Mouse (Mus musculus): ENCODE measurements around the gene Gbp10. TPM values are rescaled to one million over a fixed set of nuclear protein-coding genes. Genes with fewer than 3 reads are reported as not detected.
A peak's percentile ranks its signal among the peaks of the same experiment; 100 is the strongest.
"Not testable (repeated sequence)": the region's sequence is repeated elsewhere in the genome, so short reads cannot be mapped to it uniquely, and the experiment has no call there.

The Gbp10 gene
- 0.50 and 1.2 TPM in 2 replicates for polyA plus RNA-seq (2012; rRNA removed)

GRCm38 (mm10) chr5:105239483-105240047 lies at the start of gene Gbp10:
Gene Gbp10 (minus strand): TSS chr5:105239533.
- H3K4me3 ChIP-seq (replicated peaks; ENCODE audit: extremely low read depth, low read depth, low read length); H3K4me1 ChIP-seq (ENCODE audit: control insufficient read depth, insufficient read depth, low read length): not testable (repeated sequence)
- DNase-seq, result peak; percentile 3

GRCm38 (mm10) chr5:105260673-105261072 lies 21.3 kb upstream of the Gbp10 start:
- WGBS, result 80% methylated on average over 1 of the region's 3 CpGs
- not testable (repeated sequence) for H3K4me3 ChIP-seq (replicated peaks; ENCODE audit: extremely low read depth, low read depth, low read length); DNase-seq; H3K4me1 ChIP-seq (ENCODE audit: control insufficient read depth, insufficient read depth, low read length)

DNA sequence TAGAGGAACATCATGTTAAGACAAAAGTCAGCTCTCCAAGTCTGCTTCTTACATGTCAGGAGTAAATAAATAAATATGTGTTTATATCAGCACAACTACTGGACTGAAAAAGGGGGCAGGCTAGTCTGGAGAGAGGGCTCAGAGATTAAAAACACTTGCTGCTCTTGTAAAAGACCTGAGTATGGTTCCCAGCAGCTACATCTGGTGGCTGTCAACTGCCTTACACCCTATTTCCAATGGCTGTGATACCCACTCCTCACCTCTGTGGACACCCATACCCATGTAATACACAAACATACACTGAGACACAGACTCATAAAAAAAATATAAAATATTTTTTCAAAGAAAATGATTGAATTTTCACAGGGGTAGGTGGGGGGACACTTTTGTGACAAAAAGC lies 13.2 kb upstream of the Gbp10 start:
- DNase-seq, result no peak
- H3K4me1 ChIP-seq (ENCODE audit: control insufficient read depth, insufficient read depth, low read length), result no peaks in the 10 kb centered on the region
- H3K4me3 ChIP-seq (replicated peaks; ENCODE audit: extremely low read depth, low read depth, low read length), result no peak overlapping the region
- TF ChIP-seq CTCF (IDR thresholded peaks at IDR 0.05; ENCODE audit: insufficient read depth, low read length) (no peak), POLR2A (IDR thresholded peaks at IDR 0.05; ENCODE audit: borderline replicate concordance, extremely low read depth, low read depth, low read length) (no peak)

- H3K4me3 ChIP-seq (replicated peaks; ENCODE audit: extremely low read depth, low read depth, low read length); H3K4me1 ChIP-seq (ENCODE audit: control insufficient read depth, insufficient read depth, low read length); DNase-seq: not testable (repeated sequence)
- WGBS, result 67% methylated on average over 3 of the region's 3 CpGs
Observed at GRCm38 (mm10) chr5:105244741-105245140, 5.4 kb upstream of the Gbp10 start.

DNA sequence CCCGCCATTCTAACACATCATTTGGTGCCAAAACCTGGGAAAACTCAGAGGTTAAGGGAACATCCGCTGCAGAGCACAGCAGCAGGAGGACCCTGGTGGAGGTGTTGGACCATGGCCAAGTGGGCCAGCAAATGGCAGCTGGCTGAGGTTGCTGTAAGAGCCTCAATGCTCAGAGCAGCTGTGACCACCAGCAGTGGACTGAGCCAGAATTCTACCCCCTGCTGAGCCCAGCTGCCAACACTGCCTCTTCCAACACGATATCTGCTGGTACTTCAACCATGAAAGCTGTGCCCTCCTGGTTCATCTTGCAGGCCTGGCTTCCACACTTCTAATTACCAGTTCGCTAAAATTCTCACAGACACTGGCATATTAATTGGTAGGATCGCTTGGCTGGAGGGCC lies 1.6 kb upstream of the Gbp10 start:
- 77% methylated on average over 5 of the region's 5 CpGs for WGBS
- not testable (repeated sequence) for H3K4me1 ChIP-seq (ENCODE audit: control insufficient read depth, insufficient read depth, low read length); H3K4me3 ChIP-seq (replicated peaks; ENCODE audit: extremely low read depth, low read depth, low read length); DNase-seq

DNA sequence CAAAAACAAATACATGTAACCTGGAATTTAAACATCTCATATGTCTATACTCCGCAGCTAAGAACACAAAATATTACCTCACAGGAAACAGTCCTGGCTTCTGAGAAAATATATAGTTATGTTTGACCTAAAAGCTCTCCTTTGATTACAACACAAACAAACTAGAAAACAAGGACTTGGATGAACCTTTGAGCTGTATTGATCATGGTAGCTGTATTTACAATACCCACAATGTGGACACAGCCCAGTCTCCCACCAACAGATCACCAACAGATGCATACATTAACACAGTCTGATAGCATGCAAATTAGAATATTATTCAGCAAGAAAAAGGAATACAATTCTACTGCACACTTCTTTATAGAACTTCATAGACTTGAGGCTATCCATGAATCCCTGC lies 931 bp downstream of the Gbp10 start:
- WGBS, result 76% methylated on average over 1 of the region's 1 CpGs
- not testable (repeated sequence) for DNase-seq

DNA sequence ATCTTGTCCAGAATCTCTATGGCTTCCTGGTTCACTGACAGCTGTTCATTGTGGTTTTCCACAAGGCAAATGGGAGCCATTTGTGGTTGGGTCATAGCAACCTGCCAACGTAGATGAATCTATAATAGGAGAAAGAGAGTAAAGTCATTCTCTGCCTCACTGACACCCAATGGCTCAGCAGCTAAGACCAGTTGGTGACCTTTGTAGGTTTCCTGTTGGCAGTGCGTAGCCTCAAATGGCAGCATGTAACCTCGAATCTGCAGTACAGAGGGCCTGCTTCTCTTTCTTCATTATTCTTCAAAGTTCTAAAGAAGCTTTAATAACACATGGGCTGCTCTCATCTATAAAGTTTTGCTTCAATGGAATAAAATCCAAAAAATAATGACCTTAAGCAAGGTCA lies 3.3 kb downstream of the Gbp10 start:
- WGBS, result 71% methylated on average over 3 of the region's 3 CpGs
- not testable (repeated sequence) for DNase-seq; H3K4me1 ChIP-seq (ENCODE audit: control insufficient read depth, insufficient read depth, low read length); H3K4me3 ChIP-seq (replicated peaks; ENCODE audit: extremely low read depth, low read depth, low read length)

More for the DNA sequence above, 931 bp downstream of the Gbp10 start:
- H3K4me1 ChIP-seq (ENCODE audit: control insufficient read depth, insufficient read depth, low read length); H3K4me3 ChIP-seq (replicated peaks; ENCODE audit: extremely low read depth, low read depth, low read length): not testable (repeated sequence)

DNA sequence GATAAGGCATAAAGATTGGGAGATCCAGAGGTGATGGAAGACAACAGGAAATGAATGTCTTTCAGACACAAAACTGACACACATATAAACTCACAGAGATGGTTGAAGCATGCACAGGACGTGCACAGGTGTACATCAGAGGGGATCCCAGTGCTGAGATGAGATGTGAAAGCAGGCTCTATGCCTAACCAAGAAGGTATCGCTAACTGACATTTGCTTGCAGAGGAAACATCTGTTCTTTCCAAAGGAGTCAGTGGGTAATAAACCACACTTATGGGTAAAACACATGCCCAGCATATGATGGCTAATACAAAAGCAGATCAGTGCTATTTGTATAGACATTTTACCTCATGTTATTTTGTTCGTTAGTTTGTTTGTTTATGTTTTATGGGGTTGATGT lies 30.4 kb downstream of the Gbp10 start:
- DNase-seq; H3K4me1 ChIP-seq (ENCODE audit: control insufficient read depth, insufficient read depth, low read length); H3K4me3 ChIP-seq (replicated peaks; ENCODE audit: extremely low read depth, low read depth, low read length): not testable (repeated sequence)
- 100% methylated on average over 1 of the region's 3 CpGs for WGBS

DNA sequence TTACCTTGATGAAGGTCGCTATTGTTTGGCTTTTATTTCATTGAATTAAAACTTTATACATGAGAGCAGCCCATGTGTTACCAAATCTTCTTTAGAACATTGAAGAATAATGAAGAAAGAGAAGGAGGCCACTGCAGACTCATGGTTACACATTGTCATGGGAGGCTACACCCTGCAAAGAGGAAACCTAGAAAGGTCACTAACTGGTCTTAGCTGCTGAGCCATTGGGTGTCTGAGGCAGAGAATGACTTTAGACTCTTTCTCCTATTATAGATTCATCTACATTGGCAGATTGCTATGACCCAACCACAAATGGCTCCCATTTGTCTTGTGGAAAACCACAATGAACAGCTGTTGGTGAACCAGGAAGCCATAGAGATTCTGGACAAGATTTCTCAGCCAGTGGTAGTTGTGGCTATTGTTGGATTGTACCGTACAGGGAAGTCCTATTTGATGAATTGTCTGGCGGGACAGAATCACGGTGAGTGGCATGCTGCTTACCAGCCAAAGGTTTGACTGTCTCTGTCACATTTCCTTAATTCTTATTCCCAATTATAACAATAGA lies 38.5 kb downstream of the Gbp10 start:
- DNase-seq; H3K4me3 ChIP-seq (replicated peaks; ENCODE audit: extremely low read depth, low read depth, low read length); H3K4me1 ChIP-seq (ENCODE audit: control insufficient read depth, insufficient read depth, low read length): not testable (repeated sequence)
- 63% methylated on average over 4 of the region's 4 CpGs for WGBS

- 94% methylated on average over 1 of the region's 1 CpGs for WGBS
- DNase-seq; H3K4me3 ChIP-seq (replicated peaks; ENCODE audit: extremely low read depth, low read depth, low read length); H3K4me1 ChIP-seq (ENCODE audit: control insufficient read depth, insufficient read depth, low read length): not testable (repeated sequence)
Observed at GRCm38 (mm10) chr5:105199149-105199548, 40.2 kb downstream of the Gbp10 start.

DNA sequence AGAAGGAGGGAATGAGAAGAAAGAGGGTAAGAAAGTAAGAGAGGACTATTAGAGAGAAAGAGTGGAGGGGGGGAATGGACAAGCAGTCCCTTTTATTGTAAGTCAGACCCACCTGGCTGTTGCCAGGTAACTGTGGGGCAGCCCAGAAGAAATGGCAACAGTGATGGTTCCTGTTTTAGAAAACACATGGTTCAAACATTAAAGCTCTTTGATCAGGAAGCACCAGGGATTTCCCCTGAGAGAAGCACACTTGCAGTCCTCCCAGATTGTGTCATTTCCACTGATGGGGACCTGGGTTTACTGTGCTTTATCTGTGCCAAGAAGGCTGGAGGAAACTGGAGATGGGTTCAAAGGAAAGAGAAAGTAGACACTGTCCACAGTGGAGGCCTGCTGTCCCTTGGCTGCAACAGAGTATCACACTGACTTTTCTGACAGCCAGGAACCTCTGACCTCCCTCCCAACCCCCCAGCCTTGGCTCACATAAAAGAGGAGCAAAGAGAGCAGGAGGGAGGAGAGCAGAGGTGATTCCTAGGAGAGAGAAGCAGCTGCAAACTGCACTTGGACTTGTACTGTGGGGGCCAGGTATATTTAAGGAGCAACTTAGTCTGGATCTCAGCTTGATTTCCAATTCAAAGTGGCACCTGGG lies 41.3 kb downstream of the Gbp10 start:
- H3K4me3 ChIP-seq (replicated peaks; ENCODE audit: extremely low read depth, low read depth, low read length); DNase-seq; H3K4me1 ChIP-seq (ENCODE audit: control insufficient read depth, insufficient read depth, low read length): not testable (repeated sequence)

DNA sequence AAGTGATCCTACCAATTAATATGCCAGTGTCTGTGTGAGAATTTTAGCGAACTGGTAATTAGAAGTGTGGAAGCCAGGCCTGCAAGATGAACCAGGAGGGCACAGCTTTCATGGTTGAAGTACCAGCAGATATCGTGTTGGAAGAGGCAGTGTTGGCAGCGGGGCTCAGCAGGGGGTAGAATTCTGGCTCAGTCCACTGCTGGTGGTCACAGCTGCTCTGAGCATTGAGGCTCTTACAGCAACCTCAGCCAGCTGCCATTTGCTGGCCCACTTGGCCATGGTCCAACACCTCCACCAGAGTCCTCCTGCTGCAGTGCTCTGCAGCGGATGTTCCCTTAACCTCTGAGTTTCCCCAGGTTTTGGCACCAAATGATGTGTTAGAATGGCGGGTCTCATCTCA lies 43.0 kb downstream of the Gbp10 start:
- not testable (repeated sequence) for H3K4me3 ChIP-seq (replicated peaks; ENCODE audit: extremely low read depth, low read depth, low read length); DNase-seq
- WGBS, result 75% methylated on average over 5 of the region's 5 CpGs

DNA sequence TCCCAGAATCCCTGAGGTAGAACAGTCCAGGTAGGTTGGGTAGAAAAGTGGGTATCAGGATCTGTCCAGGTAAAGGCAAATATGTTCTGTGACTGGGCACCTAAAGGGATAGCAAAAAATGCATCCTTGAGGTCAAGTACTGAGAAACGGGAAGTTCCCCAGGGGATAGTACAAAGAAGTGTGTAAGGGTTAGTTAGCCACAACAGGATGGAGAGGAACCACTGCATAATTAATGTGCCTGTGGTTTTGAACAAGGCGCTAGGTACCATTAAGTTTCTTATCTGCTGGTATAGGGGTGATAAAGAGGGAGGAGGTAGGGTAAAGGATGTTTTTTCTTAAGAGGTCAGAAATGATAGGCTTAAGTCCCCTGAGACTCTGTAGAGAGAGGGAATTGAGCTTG lies 46.8 kb downstream of the Gbp10 start:
- not testable (repeated sequence) for H3K4me1 ChIP-seq (ENCODE audit: control insufficient read depth, insufficient read depth, low read length); H3K4me3 ChIP-seq (replicated peaks; ENCODE audit: extremely low read depth, low read depth, low read length); DNase-seq
- WGBS, result 71% methylated on average over 2 of the region's 2 CpGs

More for the DNA sequence above, 43.0 kb downstream of the Gbp10 start:
- not testable (repeated sequence) for H3K4me1 ChIP-seq (ENCODE audit: control insufficient read depth, insufficient read depth, low read length)
